Mouse (Mus musculus) bone marrow macrophage, adult 2 months (primary cell): Measurements from ENCODE around the gene Olfr718-ps1.

Experiments used
- CTCF ChIP-seq: IDR thresholded peaks from 2 replicates; pipeline ENCODE4 v1.5.1; 2012; ENCODE audit warnings: low read depth, mild to moderate bottlenecking, low read length, moderate library complexity
- POLR2A ChIP-seq: IDR thresholded peaks from 2 replicates; pipeline ENCODE4 v1.6.1; 2012; ENCODE audit warnings: mild to moderate bottlenecking, low read depth, low read length, borderline replicate concordance

- TF ChIP-seq POLR2A (no peak), CTCF (no peak)
Observed at GRCm38 (mm10) chr5:143147481-143147880, at the start of gene Olfr718-ps1.
